Mouse (Mus musculus) intestine, embryonic 15.5 days (tissue): Measurements from ENCODE around the gene Epb41l3. TPM values are rescaled to one million over a fixed set of nuclear protein-coding genes. Genes with fewer than 3 reads are reported as not detected.
"Not testable (repeated sequence)": the region's sequence is repeated elsewhere in the genome, so short reads cannot be mapped to it uniquely, and the experiment has no call there.

ENCODE experiments used
- ATAC-seq: fragments of 200-750 bp; cut with Nextera tagmentation; 2 replicates; pipeline ENCODE4 v1.8.0; 2017; ENCODE audit warnings: moderate TSS enrichment, moderate library complexity
- H3K27ac ChIP-seq: fragments of 300-500 bp; sonication (generic); 2 replicates; pipeline ENCODE4 v1.5.1; 2015; ENCODE audit warnings: mild to moderate bottlenecking, inconsistent platforms
- H3K27me3 ChIP-seq: fragments of 300-500 bp; sonication (generic); replicated peaks from 2 replicates; pipeline ENCODE4 v1.6.1; 2015; ENCODE audit warnings: inconsistent platforms
- H3K36me3 ChIP-seq: fragments of 300-500 bp; sonication (generic); 2 replicates; pipeline ENCODE4 v1.6.1; 2015; ENCODE audit warnings: inconsistent platforms
- H3K4me1 ChIP-seq: fragments of 300-500 bp; sonication (generic); replicated peaks from 2 replicates; pipeline ENCODE4 v1.6.1; 2015; ENCODE audit warnings: inconsistent platforms
- H3K4me2 ChIP-seq: fragments of 300-500 bp; sonication (generic); replicated peaks from 2 replicates; pipeline ENCODE4 v1.6.1; 2015; ENCODE audit warnings: mild to moderate bottlenecking, inconsistent platforms
- H3K4me3 ChIP-seq: fragments of 300-500 bp; sonication (generic); replicated peaks from 2 replicates; pipeline ENCODE4 v1.5.1; 2015; ENCODE audit warnings: inconsistent platforms
- H3K9ac ChIP-seq: fragments of 300-500 bp; sonication (generic); 2 replicates; pipeline ENCODE4 v1.6.1; 2015; ENCODE audit warnings: inconsistent platforms
- H3K9me3 ChIP-seq: fragments of 300-500 bp; sonication (generic); 2 replicates; pipeline ENCODE4 v1.6.1; 2016; ENCODE audit warnings: inconsistent platforms
- WGBS: fragments of 180-500 bp; shearing (Covaris S2); methylation state at CpG from one replicate; pipeline ENCODE4 v1.1.7; 2015; 5-methylcytosine and 5-hydroxymethylcytosine counted together
- polyA plus RNA-seq: library from polyadenylated mRNA; unstranded; fragments of >200 nt; fragmentation: Nextera tagmentation; extraction: Ambion mirVana; gene quantifications from 2 replicates; pipeline ENCODE4 v1.2.1, GENCODE M21; 2015

Epb41l3 gene
- polyA plus RNA-seq, 1 experiment from 2014 or later, result 131 TPM

DNA sequence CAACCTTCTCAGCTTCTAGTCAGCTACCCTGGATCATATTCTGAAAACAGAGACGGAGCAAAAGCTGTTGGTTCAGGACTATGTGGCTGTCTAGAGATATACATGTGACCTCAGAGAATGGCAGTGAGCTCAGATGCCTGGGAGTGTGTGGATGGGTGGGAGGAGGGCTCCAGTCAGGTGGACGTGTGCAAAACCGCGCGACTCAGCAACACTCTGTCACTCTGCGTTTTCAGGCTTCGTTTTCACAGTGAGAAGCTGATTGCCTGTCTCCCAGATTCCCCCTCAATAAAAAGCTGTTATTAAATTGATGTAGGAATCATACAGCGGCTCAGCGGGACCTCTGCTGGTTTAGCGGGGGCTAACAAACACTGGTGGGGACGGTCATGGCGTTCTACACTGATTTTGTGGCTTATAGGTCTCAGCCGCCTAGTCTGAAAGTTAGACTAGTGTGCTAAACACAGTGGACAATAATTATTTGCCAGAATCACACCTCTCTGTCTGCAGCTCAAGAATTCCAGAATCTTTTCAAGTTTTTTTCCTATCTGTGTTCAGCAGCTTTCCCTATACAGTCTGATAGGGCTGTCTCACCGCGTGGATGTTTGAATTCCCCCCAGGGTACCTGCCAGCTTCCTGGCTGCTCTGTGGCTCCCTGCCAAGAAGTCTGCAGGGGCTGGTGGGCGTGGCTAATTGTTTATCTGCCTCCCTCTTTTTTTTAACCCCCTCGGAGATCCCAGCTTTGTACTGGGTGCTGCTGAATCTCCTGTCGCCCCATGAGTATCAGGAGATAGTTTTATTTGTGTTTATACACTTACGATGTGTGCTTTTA lies 45.3 kb downstream of the Epb41l3 start:
- ATAC-seq, result peak; percentile 71
- H3K9ac ChIP-seq, result peak overlapping the region; percentile 20; the same call in 1 of the 2 replicates

DNA sequence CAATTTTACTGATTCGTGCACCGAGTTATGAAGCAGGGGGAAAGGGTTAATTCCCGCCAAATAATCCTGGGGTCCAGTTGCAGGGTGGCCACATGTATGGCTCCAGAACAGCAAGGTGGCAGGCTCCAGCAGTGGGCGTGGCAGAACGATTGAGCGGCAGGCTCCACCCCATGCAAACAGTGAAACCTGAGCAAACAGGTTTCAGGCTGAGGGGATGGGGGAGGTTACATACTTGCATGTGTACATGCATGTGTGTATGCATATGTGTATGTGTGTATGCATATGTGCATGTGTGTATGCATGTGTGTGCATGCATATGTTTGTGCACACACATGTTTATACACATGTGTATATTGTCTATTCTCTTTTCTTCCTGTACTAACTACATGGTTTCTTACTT lies 46.9 kb downstream of the Epb41l3 start:
- H3K9me3 ChIP-seq, H3K4me3 ChIP-seq, H3K4me1 ChIP-seq, H3K9ac ChIP-seq, H3K27me3 ChIP-seq, H3K36me3 ChIP-seq, H3K27ac ChIP-seq: not testable (repeated sequence)
- ATAC-seq, result peak; percentile 69
- WGBS, result 9% methylated on average over 6 of the region's 6 CpGs
- peak overlapping the region; percentile 48 for H3K4me2 ChIP-seq

More for the DNA sequence above, 45.3 kb downstream of the Epb41l3 start:
- Histone ChIP-seq H3K4me1 (peaks cover 5% of the 10 kb centered on the region), H3K36me3 (no peaks in the 10 kb centered on the region), H3K27ac (no peak overlapping the region), H3K4me3 (peak overlapping the region; percentile 2; the same call in 1 of the 2 replicates), H3K9me3 (no peaks in the 10 kb centered on the region), H3K4me2 (peak overlapping the region; percentile 52), H3K27me3 (no peaks in the 10 kb centered on the region)
- 5% methylated on average over 19 of the region's 19 CpGs for WGBS

DNA sequence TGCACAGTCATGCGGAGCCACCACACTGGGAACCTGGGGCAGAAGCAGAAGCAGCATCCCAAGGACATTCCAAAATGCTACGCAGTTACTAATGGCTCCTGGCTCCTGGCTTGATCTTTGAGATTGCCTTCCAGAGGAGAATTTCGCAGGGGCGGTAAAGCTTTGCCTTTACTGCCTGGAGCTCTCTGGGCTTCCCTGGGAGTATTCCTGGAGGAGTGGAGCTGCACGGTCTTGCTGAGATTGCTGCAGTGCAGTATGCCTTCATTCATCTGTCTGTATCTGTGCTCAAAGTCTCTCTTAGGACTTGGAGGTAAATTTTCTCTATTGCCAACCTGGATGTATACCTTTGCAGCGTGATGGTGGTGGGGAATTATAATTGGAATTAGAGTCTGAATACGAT lies 52.0 kb downstream of the Epb41l3 start:
- Histone ChIP-seq H3K9me3 (no peaks in the 10 kb centered on the region), H3K27me3 (no peaks in the 10 kb centered on the region)
- 77% methylated on average over 7 of the region's 7 CpGs for WGBS

DNA sequence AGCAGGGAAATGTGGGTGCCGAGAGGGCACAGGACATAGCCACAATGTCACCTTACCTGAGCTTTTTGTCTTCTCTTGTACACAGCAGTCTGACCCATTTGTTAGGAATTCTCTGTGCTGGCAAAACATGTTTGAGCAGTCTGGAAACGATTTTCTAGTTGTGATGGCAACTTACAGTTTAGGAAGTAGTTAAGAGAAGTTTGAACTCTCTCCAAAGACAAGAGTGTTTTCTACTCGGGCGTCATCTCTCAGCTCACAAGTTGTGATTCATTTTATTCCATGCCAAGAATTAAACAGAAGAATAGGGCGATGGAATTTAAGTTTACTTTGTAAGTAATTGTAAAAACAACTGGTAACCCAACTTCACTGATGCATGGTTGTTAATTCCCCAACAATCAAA lies 52.5 kb downstream of the Epb41l3 start:
- Histone ChIP-seq H3K36me3 (no peaks in the 10 kb centered on the region), H3K27me3 (no peaks in the 10 kb centered on the region), H3K4me3 (no peak overlapping the region), H3K27ac (no peak overlapping the region), H3K9me3 (no peaks in the 10 kb centered on the region), H3K4me2 (no peak overlapping the region), H3K4me1 (no peaks in the 10 kb centered on the region), H3K9ac (no peak overlapping the region)
- no peak for ATAC-seq
- 62% methylated on average over 5 of the region's 5 CpGs for WGBS

More for the DNA sequence above, 52.0 kb downstream of the Epb41l3 start:
- Histone ChIP-seq H3K4me2 (no peak overlapping the region), H3K4me3 (no peak overlapping the region), H3K27ac (no peak overlapping the region), H3K9ac (no peak overlapping the region), H3K4me1 (no peaks in the 10 kb centered on the region), H3K36me3 (no peaks in the 10 kb centered on the region)
- no peak for ATAC-seq

DNA sequence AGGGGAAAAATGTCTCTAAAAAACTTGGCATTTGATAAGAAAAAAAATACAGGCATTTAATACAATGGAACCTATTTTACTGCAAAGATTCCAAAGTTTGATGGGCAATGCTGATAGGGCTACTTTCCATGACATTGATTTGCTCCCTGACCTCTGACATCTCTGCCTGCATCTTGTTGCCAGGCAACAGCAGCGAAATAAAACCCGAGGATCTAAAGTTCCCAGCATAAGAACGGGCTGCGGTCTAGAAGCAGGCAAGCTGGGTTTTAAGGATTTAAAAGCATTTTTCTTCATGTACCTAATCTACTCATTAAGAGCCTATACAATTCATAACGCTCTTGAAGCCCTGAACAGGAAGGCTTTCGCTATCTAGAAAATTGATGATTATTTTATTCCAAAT lies 54.0 kb downstream of the Epb41l3 start:
- no peaks in the 10 kb centered on the region for H3K27me3 ChIP-seq
- H3K27ac ChIP-seq, result no peak overlapping the region
- H3K4me1 ChIP-seq, result no peaks in the 10 kb centered on the region
- no peaks in the 10 kb centered on the region for H3K36me3 ChIP-seq
- no peak for ATAC-seq
- no peak overlapping the region for H3K9ac ChIP-seq
- no peaks in the 10 kb centered on the region for H3K9me3 ChIP-seq
- H3K4me3 ChIP-seq, result no peak overlapping the region
- WGBS, result 48% methylated on average over 6 of the region's 6 CpGs
- no peak overlapping the region for H3K4me2 ChIP-seq

DNA sequence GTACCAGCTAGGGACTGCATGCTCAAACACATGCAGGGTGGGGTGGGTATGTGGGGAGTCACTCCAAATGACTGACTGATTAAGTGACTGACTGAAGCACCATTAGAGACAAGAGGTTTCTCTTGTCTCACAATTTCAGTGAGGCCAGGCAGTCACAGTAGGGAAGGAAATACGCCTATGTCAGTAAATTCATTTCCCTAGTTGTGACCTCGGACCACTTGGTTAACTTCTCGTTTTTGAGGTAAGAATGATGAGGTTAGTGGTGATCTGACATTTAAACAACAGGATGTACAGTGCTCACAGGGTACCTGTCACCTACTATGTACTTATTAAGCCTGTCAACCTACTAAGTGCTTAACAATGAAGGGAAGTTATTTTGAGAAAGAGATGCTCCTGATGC lies 67.5 kb downstream of the Epb41l3 start:
- Histone ChIP-seq H3K36me3 (no peaks in the 10 kb centered on the region), H3K9me3 (no peaks in the 10 kb centered on the region), H3K27ac (no peak overlapping the region), H3K4me1 (no peaks in the 10 kb centered on the region), H3K4me3 (no peak overlapping the region), H3K27me3 (no peaks in the 10 kb centered on the region), H3K4me2 (no peak overlapping the region), H3K9ac (no peak overlapping the region)
- no peak for ATAC-seq
- WGBS, result 76% methylated on average over 3 of the region's 3 CpGs

DNA sequence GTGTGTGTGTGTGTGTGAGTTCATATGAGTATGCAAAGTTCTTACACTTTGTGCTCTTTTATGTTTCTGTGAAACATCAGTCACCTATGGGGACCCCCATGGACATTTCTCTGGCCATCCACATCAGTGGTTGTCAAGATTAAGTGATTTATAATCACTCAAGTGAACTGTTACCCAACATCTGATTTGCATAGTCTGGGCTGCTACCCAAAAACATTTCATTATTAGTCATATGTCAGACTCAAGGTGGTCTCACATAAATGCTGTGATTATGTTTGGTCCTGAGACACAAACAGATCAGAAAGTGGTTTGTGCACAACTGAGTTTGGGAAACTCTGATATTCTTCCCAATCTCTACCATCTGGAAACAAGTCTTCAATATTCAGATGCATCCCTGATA lies 75.3 kb downstream of the Epb41l3 start:
- Histone ChIP-seq H3K4me2 (no peak overlapping the region), H3K9me3 (no peaks in the 10 kb centered on the region), H3K4me1 (no peaks in the 10 kb centered on the region), H3K27me3 (no peaks in the 10 kb centered on the region), H3K4me3 (no peak overlapping the region), H3K36me3 (no peaks in the 10 kb centered on the region), H3K27ac (no peak overlapping the region), H3K9ac (no peak overlapping the region)
- no peak for ATAC-seq

DNA sequence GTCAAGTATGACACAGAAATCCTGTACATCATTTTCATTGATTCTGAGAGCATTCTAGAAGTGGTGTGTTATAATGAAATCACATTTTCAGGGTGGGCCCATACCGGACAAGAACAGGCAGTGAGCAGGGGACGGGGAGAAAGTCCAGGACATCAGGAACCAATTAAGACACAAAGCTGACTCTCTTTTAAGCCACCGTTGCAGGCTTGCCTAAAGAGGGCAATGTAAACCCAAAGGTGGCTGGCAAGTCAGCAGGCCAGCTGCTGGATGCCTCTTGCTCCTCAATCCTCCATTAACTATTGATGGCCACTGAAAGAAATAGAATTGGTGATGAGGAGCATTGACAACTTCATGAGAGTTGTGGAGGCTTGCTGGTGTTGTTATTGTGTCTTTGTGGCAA lies 75.8 kb downstream of the Epb41l3 start:
- Histone ChIP-seq H3K4me3 (no peak overlapping the region), H3K9me3 (no peaks in the 10 kb centered on the region), H3K36me3 (no peaks in the 10 kb centered on the region), H3K9ac (no peak overlapping the region), H3K27me3 (no peaks in the 10 kb centered on the region), H3K4me1 (no peaks in the 10 kb centered on the region), H3K27ac (no peak overlapping the region), H3K4me2 (no peak overlapping the region)
- ATAC-seq, result no peak
- WGBS, result 26% methylated on average over 3 of the region's 3 CpGs

DNA sequence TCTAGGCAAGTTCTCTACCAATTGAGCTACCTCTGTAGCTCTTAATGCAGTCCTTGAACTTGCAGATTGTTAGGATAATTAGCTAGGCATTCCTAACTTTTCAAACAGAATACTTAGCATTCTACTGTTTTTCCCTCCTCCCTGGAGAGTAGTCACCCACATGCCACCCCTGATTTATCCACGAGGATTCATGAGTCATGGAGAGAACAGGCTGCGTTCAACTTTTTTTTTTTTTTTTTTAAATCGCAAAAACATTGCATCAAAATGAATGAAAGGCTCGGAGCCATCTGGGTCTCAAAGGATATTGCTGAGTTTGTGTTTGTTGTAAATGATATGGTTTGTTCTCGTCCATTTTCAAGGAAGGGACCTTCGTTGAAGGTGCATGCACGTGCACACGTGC lies 79.6 kb downstream of the Epb41l3 start:
- Histone ChIP-seq H3K27ac (no peak overlapping the region), H3K9ac (no peak overlapping the region), H3K4me3 (no peak overlapping the region), H3K9me3 (no peaks in the 10 kb centered on the region), H3K36me3 (no peaks in the 10 kb centered on the region), H3K4me2 (no peak overlapping the region), H3K27me3 (no peaks in the 10 kb centered on the region), H3K4me1 (no peaks in the 10 kb centered on the region)
- WGBS, result 79% methylated on average over 8 of the region's 8 CpGs
- ATAC-seq, result no peak

DNA sequence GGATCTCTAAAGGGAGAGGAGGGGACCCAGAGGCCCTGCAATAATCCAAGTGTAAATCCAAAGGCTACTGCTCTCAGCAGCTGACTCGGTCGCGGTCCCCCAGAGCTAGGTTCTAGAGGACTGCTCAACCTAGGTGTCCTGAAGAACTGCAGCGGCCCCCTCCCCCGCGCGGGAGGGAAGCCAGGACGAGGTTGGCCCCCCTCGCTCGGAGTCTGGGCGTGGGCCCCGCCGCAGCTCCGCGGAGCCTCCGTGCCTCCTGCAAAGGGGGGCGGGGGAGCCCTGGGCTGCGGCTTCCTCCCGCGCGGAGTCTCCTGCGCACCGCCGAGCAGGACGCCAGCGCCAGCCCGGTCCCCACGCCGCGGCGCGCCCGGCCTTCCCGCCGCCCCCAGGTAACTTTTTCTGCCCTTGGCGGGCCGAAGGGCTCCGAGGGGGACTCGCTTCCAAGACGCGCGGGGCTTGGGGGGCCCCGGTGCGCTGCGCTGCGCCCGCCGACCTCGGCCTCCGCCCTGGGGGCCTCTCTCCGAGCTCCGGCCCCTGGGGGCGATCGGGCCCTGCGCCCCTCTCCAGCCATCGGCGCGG lies 81.1 kb downstream of the Epb41l3 start:
- peak overlapping the region; percentile 88 for H3K4me3 ChIP-seq
- H3K36me3 ChIP-seq, result no peaks in the 10 kb centered on the region
- H3K9ac ChIP-seq, result peak overlapping the region; percentile 73
- ATAC-seq, result peak; percentile 88
- H3K4me1 ChIP-seq, result no peaks in the 10 kb centered on the region
- H3K27ac ChIP-seq, result 0 out of 2 replicates have a peak overlapping the region, but pooled peaks have one; percentile 14
- WGBS, result under 1% methylated on average over 56 of the region's 58 CpGs
- H3K4me2 ChIP-seq, result peak overlapping the region; percentile 94
- H3K9me3 ChIP-seq, result no peaks in the 10 kb centered on the region
- no peaks in the 10 kb centered on the region for H3K27me3 ChIP-seq

DNA sequence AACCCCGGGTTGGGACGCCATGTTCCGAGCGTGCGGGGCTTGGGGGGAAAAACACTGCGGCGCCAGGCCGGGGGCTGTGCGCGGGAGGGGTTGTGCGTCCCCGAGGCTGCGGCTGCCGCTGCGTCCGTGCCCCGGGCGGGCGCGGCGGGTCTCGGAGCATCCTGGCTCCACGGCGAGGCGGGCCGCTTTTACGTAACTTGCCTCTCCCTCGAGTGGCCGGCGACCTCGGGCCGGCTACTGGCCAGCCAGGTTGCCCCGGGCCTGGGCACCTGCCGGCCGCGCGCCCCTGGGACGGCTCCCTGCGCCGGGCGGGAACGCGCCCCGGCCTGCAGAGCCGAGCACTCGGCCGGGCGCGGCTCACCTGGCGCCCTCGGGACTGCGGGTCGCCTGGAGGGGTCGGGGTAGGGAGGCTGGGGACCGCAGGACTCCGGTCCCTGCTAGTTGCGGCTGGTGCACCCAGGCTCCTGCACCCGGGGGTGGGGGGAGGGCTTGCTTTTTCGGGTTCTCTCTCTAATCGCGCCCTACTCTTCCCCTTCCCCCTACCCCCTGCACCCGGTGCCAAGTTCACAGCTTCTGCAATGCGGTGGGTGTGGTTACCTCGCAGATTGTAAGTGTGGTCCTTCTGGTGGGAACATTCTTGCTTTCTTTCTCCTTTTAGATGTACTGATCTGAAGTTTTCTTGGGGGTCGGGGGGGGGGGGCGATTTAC lies 81.8 kb downstream of the Epb41l3 start:
- peak overlapping the region; percentile 88 for H3K4me3 ChIP-seq

DNA sequence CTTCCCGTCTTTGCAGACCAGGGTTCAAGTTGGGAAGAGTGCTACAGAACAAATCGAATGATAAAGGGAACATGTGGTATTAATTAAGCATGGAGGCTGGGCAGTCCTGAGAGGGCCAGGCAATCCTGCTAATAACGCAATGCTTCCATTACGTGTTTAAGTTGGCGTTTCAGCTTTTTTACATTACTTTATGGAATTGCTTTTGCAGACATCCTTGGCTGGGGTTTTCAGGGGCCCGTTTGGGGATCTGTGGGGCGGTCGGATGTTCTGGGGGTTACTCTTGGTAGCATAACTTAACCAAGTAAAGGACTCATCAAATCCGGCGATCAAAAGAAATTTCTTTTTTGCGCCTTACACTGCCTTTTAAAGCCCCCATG lies 82.3 kb downstream of the Epb41l3 start:
- no peak for ATAC-seq
- H3K27me3 ChIP-seq, result no peaks in the 10 kb centered on the region
- no peak overlapping the region for H3K9ac ChIP-seq
- WGBS, result 12% methylated on average over 11 of the region's 11 CpGs
- no peak overlapping the region for H3K27ac ChIP-seq
- no peaks in the 10 kb centered on the region for H3K36me3 ChIP-seq
- H3K4me1 ChIP-seq, result no peaks in the 10 kb centered on the region
- H3K9me3 ChIP-seq, result no peaks in the 10 kb centered on the region
- H3K4me2 ChIP-seq, result peak overlapping the region; percentile 94
- H3K4me3 ChIP-seq, result peak overlapping the region; percentile 88

More for the DNA sequence above, 81.8 kb downstream of the Epb41l3 start:
- H3K36me3 ChIP-seq, result no peaks in the 10 kb centered on the region
- H3K4me1 ChIP-seq, result no peaks in the 10 kb centered on the region
- H3K9ac ChIP-seq, result peak overlapping the region; percentile 73
- WGBS, result 1% methylated on average over 58 of the region's 66 CpGs
- ATAC-seq, result peak; percentile 82
- no peaks in the 10 kb centered on the region for H3K27me3 ChIP-seq
- H3K9me3 ChIP-seq, result no peaks in the 10 kb centered on the region
- peak overlapping the region; percentile 94 for H3K4me2 ChIP-seq
- 0 out of 2 replicates have a peak overlapping the region, but pooled peaks have one; percentile 14 for H3K27ac ChIP-seq
